Mouse (Mus musculus): ENCODE results near the gene Cldn6. TPM values are rescaled to one million over a fixed set of nuclear protein-coding genes. Genes with fewer than 3 reads are reported as not detected.

The Cldn6 gene
- polyA plus RNA-seq, 1 experiment = 2.5 TPM

- WGBS = 39% methylated on average over 1 of the region's 1 CpGs
- Histone ChIP-seq H3K4me3 (ENCODE audit: insufficient read depth, low read depth, low read length) (no peak overlapping the region), H3K36me3 (ENCODE audit: control insufficient read depth, insufficient read depth, low read length) (no peaks in the 10 kb centered on the region), H3K27me3 (replicated peaks; ENCODE audit: control insufficient read depth, insufficient read depth, low read length) (no peaks in the 10 kb centered on the region), H3K27ac (ENCODE audit: insufficient read depth, low read depth, low read length) (no peak overlapping the region), H3K4me1 (ENCODE audit: control insufficient read depth, insufficient read depth, low read length) (no peaks in the 10 kb centered on the region; the same call in 1 of the 2 replicates)
- TF ChIP-seq CTCF (conservative IDR thresholded peaks at IDR 0.05; ENCODE audit: insufficient read depth, insufficient read length, low read depth, low read length) (no peak), POLR2A (IDR thresholded peaks at IDR 0.05; ENCODE audit: low read depth, low read length) (no peak)
- DNase-seq = no peak
Observed at GRCm38 (mm10) chr17:23719455-23719854, 40.4 kb downstream of the Cldn6 start.

- Histone ChIP-seq H3K4me1 (ENCODE audit: control insufficient read depth, insufficient read depth, low read length) (no peaks in the 10 kb centered on the region; the same call in 1 of the 2 replicates), H3K27me3 (replicated peaks; ENCODE audit: control insufficient read depth, insufficient read depth, low read length) (no peaks in the 10 kb centered on the region), H3K27ac (ENCODE audit: insufficient read depth, low read depth, low read length) (no peak overlapping the region), H3K4me3 (ENCODE audit: insufficient read depth, low read depth, low read length) (no peak overlapping the region), H3K36me3 (ENCODE audit: control insufficient read depth, insufficient read depth, low read length) (no peaks in the 10 kb centered on the region)
- TF ChIP-seq POLR2A (IDR thresholded peaks at IDR 0.05; ENCODE audit: low read depth, low read length) = no peak
- no peak for TF ChIP-seq CTCF (conservative IDR thresholded peaks at IDR 0.05; ENCODE audit: insufficient read depth, insufficient read length, low read depth, low read length)
- DNase-seq = no peak
- 76% methylated on average over 2 of the region's 2 CpGs for WGBS
Observed at GRCm38 (mm10) chr17:23721886-23722285, 42.8 kb downstream of the Cldn6 start.

GRCm38 (mm10) chr17:23722376-23723125 lies 43.5 kb downstream of the Cldn6 start, which contains the start of gene 1520401A03Rik:
Gene 1520401A03Rik, minus strand, starts transcription at chr17:23722783.
- Histone ChIP-seq H3K36me3 (ENCODE audit: control insufficient read depth, insufficient read depth, low read length) (no peaks in the 10 kb centered on the region), H3K4me3 (ENCODE audit: insufficient read depth, low read depth, low read length) (no peak within 1 kb of the TSS), H3K4me1 (ENCODE audit: control insufficient read depth, insufficient read depth, low read length) (no peaks in the 10 kb centered on the region; the same call in 1 of the 2 replicates), H3K27me3 (replicated peaks; ENCODE audit: control insufficient read depth, insufficient read depth, low read length) (no peaks in the 10 kb centered on the region), H3K27ac (ENCODE audit: insufficient read depth, low read depth, low read length) (no peak within 1 kb of the TSS)
- 88% methylated on average over 7 of the region's 7 CpGs for WGBS
- TF ChIP-seq POLR2A (IDR thresholded peaks at IDR 0.05; ENCODE audit: low read depth, low read length) (no peak), CTCF (conservative IDR thresholded peaks at IDR 0.05; ENCODE audit: insufficient read depth, insufficient read length, low read depth, low read length) (no peak)
- DNase-seq = no peak

- no peak for DNase-seq
- no peaks in the 10 kb centered on the region for H3K36me3 ChIP-seq (ENCODE audit: control insufficient read depth, insufficient read depth, low read length)
- H3K4me3 ChIP-seq (ENCODE audit: insufficient read depth, low read depth, low read length) = peak overlapping the region; percentile 66; the same call in 1 of the 2 replicates
- no peaks in the 10 kb centered on the region; the same call in 1 of the 2 replicates for H3K4me1 ChIP-seq (ENCODE audit: control insufficient read depth, insufficient read depth, low read length)
- 59% methylated on average over 4 of the region's 4 CpGs for WGBS
- TF ChIP-seq CTCF (conservative IDR thresholded peaks at IDR 0.05; ENCODE audit: insufficient read depth, insufficient read length, low read depth, low read length) = no peak
- no peak for TF ChIP-seq POLR2A (IDR thresholded peaks at IDR 0.05; ENCODE audit: low read depth, low read length)
- H3K27ac ChIP-seq (ENCODE audit: insufficient read depth, low read depth, low read length) = no peak overlapping the region
- no peaks in the 10 kb centered on the region for H3K27me3 ChIP-seq (replicated peaks; ENCODE audit: control insufficient read depth, insufficient read depth, low read length)
Observed at GRCm38 (mm10) chr17:23725477-23725876, 46.4 kb downstream of the Cldn6 start.

- Histone ChIP-seq H3K4me3 (ENCODE audit: insufficient read depth, low read depth, low read length) (peak within 1 kb of the TSS; percentile 66), H3K4me1 (ENCODE audit: control insufficient read depth, insufficient read depth, low read length) (no peaks in the 10 kb centered on the region; the same call in 1 of the 2 replicates), H3K27me3 (replicated peaks; ENCODE audit: control insufficient read depth, insufficient read depth, low read length) (no peaks in the 10 kb centered on the region), H3K36me3 (ENCODE audit: control insufficient read depth, insufficient read depth, low read length) (no peaks in the 10 kb centered on the region), H3K27ac (ENCODE audit: insufficient read depth, low read depth, low read length) (no peak within 1 kb of the TSS)
- DNase-seq = peak; percentile 97
- under 1% methylated on average over 73 of the region's 73 CpGs for WGBS
- no peak for TF ChIP-seq CTCF (conservative IDR thresholded peaks at IDR 0.05; ENCODE audit: insufficient read depth, insufficient read length, low read depth, low read length)
- TF ChIP-seq POLR2A (IDR thresholded peaks at IDR 0.05; ENCODE audit: low read depth, low read length) = peak; percentile 60
Observed at GRCm38 (mm10) chr17:23725999-23726757, 47.1 kb downstream of the Cldn6 start, which contains the start of gene Pkmyt1. Gene Pkmyt1, plus strand, starts transcription at chr17:23726336.

- peak; percentile 81 for DNase-seq
- H3K27ac ChIP-seq (ENCODE audit: insufficient read depth, low read depth, low read length) = no peak overlapping the region
- H3K27me3 ChIP-seq (replicated peaks; ENCODE audit: control insufficient read depth, insufficient read depth, low read length) = no peaks in the 10 kb centered on the region
- no peaks in the 10 kb centered on the region for H3K4me1 ChIP-seq (ENCODE audit: control insufficient read depth, insufficient read depth, low read length)
- TF ChIP-seq POLR2A (IDR thresholded peaks at IDR 0.05; ENCODE audit: low read depth, low read length) = no peak
- 0 out of 2 replicates have a peak, but pooled peaks have one; percentile 12 for TF ChIP-seq CTCF (conservative IDR thresholded peaks at IDR 0.05; ENCODE audit: insufficient read depth, insufficient read length, low read depth, low read length)
- no peaks in the 10 kb centered on the region for H3K36me3 ChIP-seq (ENCODE audit: control insufficient read depth, insufficient read depth, low read length)
- peak overlapping the region; percentile 66 for H3K4me3 ChIP-seq (ENCODE audit: insufficient read depth, low read depth, low read length)
- 1% methylated on average over 20 of the region's 20 CpGs for WGBS
Observed at GRCm38 (mm10) chr17:23726758-23727142, 47.7 kb downstream of the Cldn6 start.

- H3K4me3 ChIP-seq (ENCODE audit: insufficient read depth, low read depth, low read length) = no peak overlapping the region
- 54% methylated on average over 1 of the region's 1 CpGs for WGBS
- H3K4me1 ChIP-seq (ENCODE audit: control insufficient read depth, insufficient read depth, low read length) = no peaks in the 10 kb centered on the region
- no peaks in the 10 kb centered on the region for H3K27me3 ChIP-seq (replicated peaks; ENCODE audit: control insufficient read depth, insufficient read depth, low read length)
- no peak for TF ChIP-seq CTCF (conservative IDR thresholded peaks at IDR 0.05; ENCODE audit: insufficient read depth, insufficient read length, low read depth, low read length)
- no peak for TF ChIP-seq POLR2A (IDR thresholded peaks at IDR 0.05; ENCODE audit: low read depth, low read length)
- no peaks in the 10 kb centered on the region for H3K36me3 ChIP-seq (ENCODE audit: control insufficient read depth, insufficient read depth, low read length)
- no peak for DNase-seq
- H3K27ac ChIP-seq (ENCODE audit: insufficient read depth, low read depth, low read length) = no peak overlapping the region
Observed at GRCm38 (mm10) chr17:23730441-23730840, 51.4 kb downstream of the Cldn6 start.

Other genes starting within 250 kb of the Cldn6 start
- gene Vmn2r117, start 199.6 kb upstream of the Cldn6 start, polyA plus RNA-seq (2012; rRNA removed) = not detected in 2 replicates
- 12.0 and 14.9 TPM in 2 replicates for gene Zfp213, start 115.0 kb upstream of the Cldn6 start, polyA plus RNA-seq (2012; rRNA removed)
- gene Zfp13, start 79.8 kb upstream of the Cldn6 start, polyA plus RNA-seq (2012; rRNA removed) = 7.9 and 9.8 TPM in 2 replicates
- 0.11 TPM in 1 of 2 replicates, not detected in the other for gene Zscan10, start 78.4 kb upstream of the Cldn6 start, polyA plus RNA-seq (2012; rRNA removed)
- gene Mmp25, start 34.0 kb upstream of the Cldn6 start, polyA plus RNA-seq (2012; rRNA removed) = 0.18 and 0.38 TPM in 2 replicates
- gene Bicdl2, start 18.7 kb upstream of the Cldn6 start, polyA plus RNA-seq (2012; rRNA removed) = 1.7 TPM in 2 replicates
- gene Hcfc1r1, start 5.7 kb upstream of the Cldn6 start, polyA plus RNA-seq (2012; rRNA removed) = 367 and 378 TPM in 2 replicates
- gene Thoc6, start 5.4 kb upstream of the Cldn6 start, polyA plus RNA-seq (2012; rRNA removed) = 14.2 and 15.7 TPM in 2 replicates
- gene Tnfrsf12a, start 1.8 kb upstream of the Cldn6 start, polyA plus RNA-seq (2012; rRNA removed) = 10.0 and 14.4 TPM in 2 replicates
- 0.14 and 0.45 TPM in 2 replicates for gene Cldn9, start 4.8 kb downstream of the Cldn6 start, polyA plus RNA-seq (2012; rRNA removed)
- gene 1520401A03Rik, start 43.5 kb downstream of the Cldn6 start, polyA plus RNA-seq (2012; rRNA removed) = 0.05 TPM in 1 of 2 replicates, not detected in the other
- gene Pkmyt1, start 47.1 kb downstream of the Cldn6 start, polyA plus RNA-seq (2012; rRNA removed) = 4.1 and 5.2 TPM in 2 replicates
- 9.7 and 10.8 TPM in 2 replicates for gene Paqr4, start 61.6 kb downstream of the Cldn6 start, polyA plus RNA-seq (2012; rRNA removed)
- gene Kremen2, start 66.6 kb downstream of the Cldn6 start, polyA plus RNA-seq (2012; rRNA removed) = 0.17 and 0.27 TPM in 2 replicates
- 41.7 and 45.2 TPM in 2 replicates for gene Flywch1, start 92.4 kb downstream of the Cldn6 start, polyA plus RNA-seq (2012; rRNA removed)
- gene Flywch2, start 106.8 kb downstream of the Cldn6 start, polyA plus RNA-seq (2012; rRNA removed) = 9.3 and 12.2 TPM in 2 replicates
- gene Srrm2, start 111.3 kb downstream of the Cldn6 start, polyA plus RNA-seq (2012; rRNA removed) = 394 and 443 TPM in 2 replicates
- 687 and 762 TPM in 2 replicates for gene Elob, start 149.9 kb downstream of the Cldn6 start, polyA plus RNA-seq (2012; rRNA removed)
- not detected in 2 replicates for gene Prss33, start 156.8 kb downstream of the Cldn6 start, polyA plus RNA-seq (2012; rRNA removed)
- not detected in 2 replicates for gene Prss32, start 164.6 kb downstream of the Cldn6 start, polyA plus RNA-seq (2012; rRNA removed)
- gene Prss41, start 164.9 kb downstream of the Cldn6 start, polyA plus RNA-seq (2012; rRNA removed) = 0.08 and 0.16 TPM in 2 replicates
- gene Prss21, start 188.8 kb downstream of the Cldn6 start, polyA plus RNA-seq (2012; rRNA removed) = 0.14 TPM in 2 replicates
- gene Dcpp1, start 201.6 kb downstream of the Cldn6 start, polyA plus RNA-seq (2012; rRNA removed) = not detected in 2 replicates
- not detected in 2 replicates for gene Dcpp2, start 201.6 kb downstream of the Cldn6 start, polyA plus RNA-seq (2012; rRNA removed)
- gene Dcpp3, start 238.2 kb downstream of the Cldn6 start, polyA plus RNA-seq (2012; rRNA removed) = not detected in 2 replicates